Mouse (Mus musculus): ENCODE measurements around the gene Gpn2.

GRCm38 (mm10) chr4:133545272-133546231, 38.6 kb upstream of the Gpn2 start, which contains the start of gene Nudc:
- TF ChIP-seq POLR2A (IDR thresholded peaks at IDR 0.05; ENCODE audit: insufficient read depth, low read length) (no peak), CTCF (IDR thresholded peaks at IDR 0.05; ENCODE audit: low read depth, low read length) (no peak), EP300 (IDR thresholded peaks at IDR 0.05; ENCODE audit: insufficient read depth, low read depth, low read length) (no peak)

Data from ES-Bruce4 (cell line).